Mouse (Mus musculus) mature B cell (primary cell): Measurements from ENCODE around the gene Tmem189.

ENCODE experiments used
- in situ Hi-C: fragments of 300-500 bp; cut with MboI; formaldehyde crosslinking; loops from 2 replicates; pipeline ENCODE4 v1.14.3; 2019

Gene Tmem189

DNA sequence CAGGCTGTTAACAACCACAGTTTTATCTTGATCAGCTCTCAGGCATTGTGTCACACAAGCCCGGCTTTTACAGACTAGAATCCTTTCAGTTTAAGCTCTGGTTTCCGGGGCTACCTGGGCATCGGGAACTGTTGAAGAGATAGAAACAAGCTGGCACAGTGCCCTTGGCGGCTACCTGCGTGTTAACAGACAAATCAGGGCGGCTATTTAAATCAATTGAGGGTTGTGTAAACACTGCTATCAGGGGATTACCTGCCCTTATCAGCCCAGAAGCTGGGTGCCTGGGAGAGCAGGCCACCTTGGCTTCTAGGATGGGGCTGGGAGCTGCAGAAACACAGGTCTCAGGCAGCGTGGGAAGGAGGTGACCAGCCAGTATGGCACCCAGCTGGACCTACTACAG lies 36.9 kb downstream of the Tmem189 start:
- in situ Hi-C loops: no loop called here

GRCm38 (mm10) chr2:167651622-167652021 lies 38.0 kb downstream of the Tmem189 start:
- in situ Hi-C loops: no loop called here

DNA sequence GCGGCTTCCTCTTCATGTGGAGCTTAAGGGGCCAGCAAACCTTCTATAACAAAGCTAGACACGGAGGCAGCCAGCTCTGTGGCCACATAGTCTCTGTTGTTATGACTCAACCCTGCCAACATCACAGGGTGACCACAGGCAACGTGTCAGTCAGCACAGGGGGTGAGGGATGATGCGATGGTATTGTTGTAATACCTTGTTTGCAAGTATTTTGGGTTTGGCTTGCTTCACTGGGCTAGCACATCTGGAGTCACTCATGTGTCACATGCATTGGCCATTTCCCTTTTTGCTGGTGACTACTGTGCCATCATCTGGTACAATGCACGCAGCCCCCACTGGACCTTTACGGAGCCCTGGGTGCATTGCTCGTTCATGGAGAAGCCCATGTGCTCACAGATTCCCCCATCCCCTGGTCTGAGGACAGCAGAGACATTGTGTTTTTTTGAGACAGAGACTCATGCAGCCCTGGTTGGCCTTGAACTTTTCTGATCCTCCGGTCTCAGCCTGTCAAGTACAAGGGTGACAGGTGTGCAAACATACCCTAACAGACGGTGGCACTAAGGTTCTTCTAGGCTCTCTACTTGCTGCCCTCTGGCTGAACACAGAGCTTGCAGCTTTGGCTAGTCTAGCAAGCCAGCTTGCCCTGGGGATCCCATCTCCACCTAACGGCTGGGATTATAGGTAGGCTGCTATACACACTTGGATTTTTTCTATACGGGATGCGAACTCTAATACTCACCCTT lies 40.2 kb downstream of the Tmem189 start:
- in situ Hi-C loops: no loop called here

DNA sequence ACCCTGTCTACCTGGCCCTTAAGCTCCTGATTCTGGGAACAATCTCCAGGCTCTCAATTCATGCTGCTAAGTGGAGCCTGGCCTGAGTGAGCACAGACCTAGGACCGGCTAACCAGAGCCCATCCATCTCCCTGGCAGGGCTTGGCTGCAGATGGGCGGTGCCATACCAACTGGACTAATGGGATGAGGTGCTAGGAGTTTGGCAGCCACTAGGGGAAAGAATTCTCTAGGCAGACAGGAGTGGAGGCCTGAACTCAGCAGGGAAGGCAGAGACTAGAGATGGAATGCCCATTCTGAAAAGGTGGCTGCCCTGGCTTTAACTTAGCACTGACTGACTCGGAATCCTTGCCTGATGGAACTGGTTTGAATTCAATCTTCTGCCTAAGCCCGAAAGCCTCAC lies 43.2 kb downstream of the Tmem189 start:
- in situ Hi-C loops: no loop called here

DNA sequence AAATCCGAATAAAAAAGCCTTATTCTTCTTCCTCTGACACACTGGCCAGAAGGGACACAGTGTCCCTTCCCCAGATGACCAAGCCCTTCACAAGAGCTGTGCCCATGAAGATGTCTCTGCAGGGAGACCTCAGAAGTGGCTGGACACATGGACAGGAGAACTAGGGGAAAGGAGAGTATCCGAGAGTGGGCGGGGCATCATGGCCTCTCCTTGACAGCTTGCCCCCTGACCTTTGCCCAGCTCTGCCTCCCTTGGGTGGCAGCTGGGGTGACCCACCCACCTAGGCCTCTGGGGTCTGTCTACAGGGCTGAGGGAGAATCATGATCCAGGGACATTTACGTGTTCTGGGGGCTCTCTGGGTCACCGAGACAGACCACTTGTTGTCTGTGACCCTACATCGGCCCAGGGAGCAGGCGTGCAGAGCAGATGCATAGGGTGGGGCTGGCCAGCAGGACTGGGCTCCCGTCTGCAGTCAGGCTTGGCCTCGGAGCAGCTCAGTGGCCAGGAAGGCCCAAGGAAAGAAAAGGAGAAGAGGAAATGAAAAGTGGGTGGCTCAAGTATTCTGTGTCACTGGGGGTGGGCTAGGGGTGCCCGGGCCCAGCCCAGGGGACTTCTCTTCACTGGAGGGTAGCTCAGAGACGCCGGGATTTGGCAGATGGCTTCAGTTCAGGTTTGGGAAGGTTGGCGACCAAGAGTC lies 46.1 kb downstream of the Tmem189 start:
- in situ Hi-C loops: loop anchor here (5.0 kb wide), 1 partner anchor 34 kb away; no protein-coding TSS in a partner anchor

DNA sequence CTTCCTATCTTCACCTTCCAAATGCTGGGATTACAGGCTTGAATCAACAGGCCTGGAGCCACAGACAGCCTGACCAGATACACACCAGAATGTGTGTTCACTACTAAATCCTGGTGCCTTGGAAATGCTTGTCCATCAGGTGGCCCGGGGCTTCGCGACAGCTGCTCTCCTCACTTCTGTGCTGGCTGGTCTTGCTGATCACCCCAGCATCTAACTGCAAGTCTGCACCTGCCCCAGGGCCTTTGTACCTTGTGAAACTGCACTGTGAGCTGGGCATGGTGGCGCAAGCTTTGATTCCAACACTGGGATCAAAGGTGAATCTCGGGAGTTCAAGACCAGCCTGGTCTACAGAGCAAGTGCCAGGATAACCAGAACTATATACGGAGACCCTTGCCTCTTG lies 47.5 kb downstream of the Tmem189 start:
- in situ Hi-C loops: loop anchor here (5.0 kb wide), 1 partner anchor 35 kb away; no protein-coding TSS in a partner anchor

DNA sequence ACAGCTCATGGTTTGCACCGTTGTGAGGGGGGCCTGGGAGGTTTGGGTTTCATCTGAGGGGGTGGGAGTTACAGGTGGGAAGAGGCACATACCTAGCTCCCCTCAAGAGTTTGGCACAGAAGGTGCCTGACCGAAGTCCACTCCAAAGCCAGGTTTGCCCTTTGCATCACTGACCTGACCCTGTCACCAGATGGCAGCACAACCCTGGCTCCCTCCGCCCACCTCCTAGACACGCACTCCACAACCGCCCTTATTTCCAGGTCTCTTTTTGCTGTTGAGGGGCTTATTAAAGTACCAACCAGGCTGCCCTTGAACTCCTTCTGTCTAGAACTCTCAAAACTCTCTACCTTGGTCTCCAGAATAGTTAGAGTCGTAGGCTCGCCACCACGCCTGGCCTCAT lies 48.3 kb downstream of the Tmem189 start:
- in situ Hi-C loops: loop anchor here (5.0 kb wide), 1 partner anchor 36 kb away; no protein-coding TSS in a partner anchor

- in situ Hi-C loops: loop anchor here (5.0 kb wide), 1 partner anchor 37 kb away; no protein-coding TSS in a partner anchor
Measured at GRCm38 (mm10) chr2:167640279-167640678, 49.3 kb downstream of the Tmem189 start.

GRCm38 (mm10) chr2:167634865-167635512 lies 54.6 kb downstream of the Tmem189 start:
- in situ Hi-C loops: no loop called here

DNA sequence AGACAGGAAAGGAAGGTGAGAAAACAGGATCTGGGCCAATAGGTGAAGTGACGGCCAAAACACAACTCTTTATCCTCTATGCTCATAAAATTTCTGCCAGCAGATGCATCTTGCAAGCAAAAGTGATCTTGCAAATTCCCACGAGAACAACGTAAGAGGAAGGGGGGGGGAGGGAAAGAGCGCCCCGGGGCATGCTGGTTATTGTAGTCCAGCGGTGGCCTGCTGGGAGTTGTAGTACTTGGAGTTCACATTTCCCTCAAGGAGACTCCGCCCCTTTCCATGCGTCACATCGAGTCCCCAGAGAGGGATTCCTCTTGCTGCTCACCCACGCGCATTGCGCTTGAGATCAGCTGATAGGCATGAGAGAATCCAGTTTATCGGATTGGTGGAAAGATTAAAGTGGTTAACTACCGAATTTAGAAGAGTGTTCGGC lies 55.3 kb downstream of the Tmem189 start:
- in situ Hi-C loops: no loop called here

- in situ Hi-C loops: no loop called here
Measured at GRCm38 (mm10) chr2:167633537-167633872, 56.1 kb downstream of the Tmem189 start.

GRCm38 (mm10) chr2:167632731-167633536 lies 56.7 kb downstream of the Tmem189 start:
- in situ Hi-C loops: no loop called here

DNA sequence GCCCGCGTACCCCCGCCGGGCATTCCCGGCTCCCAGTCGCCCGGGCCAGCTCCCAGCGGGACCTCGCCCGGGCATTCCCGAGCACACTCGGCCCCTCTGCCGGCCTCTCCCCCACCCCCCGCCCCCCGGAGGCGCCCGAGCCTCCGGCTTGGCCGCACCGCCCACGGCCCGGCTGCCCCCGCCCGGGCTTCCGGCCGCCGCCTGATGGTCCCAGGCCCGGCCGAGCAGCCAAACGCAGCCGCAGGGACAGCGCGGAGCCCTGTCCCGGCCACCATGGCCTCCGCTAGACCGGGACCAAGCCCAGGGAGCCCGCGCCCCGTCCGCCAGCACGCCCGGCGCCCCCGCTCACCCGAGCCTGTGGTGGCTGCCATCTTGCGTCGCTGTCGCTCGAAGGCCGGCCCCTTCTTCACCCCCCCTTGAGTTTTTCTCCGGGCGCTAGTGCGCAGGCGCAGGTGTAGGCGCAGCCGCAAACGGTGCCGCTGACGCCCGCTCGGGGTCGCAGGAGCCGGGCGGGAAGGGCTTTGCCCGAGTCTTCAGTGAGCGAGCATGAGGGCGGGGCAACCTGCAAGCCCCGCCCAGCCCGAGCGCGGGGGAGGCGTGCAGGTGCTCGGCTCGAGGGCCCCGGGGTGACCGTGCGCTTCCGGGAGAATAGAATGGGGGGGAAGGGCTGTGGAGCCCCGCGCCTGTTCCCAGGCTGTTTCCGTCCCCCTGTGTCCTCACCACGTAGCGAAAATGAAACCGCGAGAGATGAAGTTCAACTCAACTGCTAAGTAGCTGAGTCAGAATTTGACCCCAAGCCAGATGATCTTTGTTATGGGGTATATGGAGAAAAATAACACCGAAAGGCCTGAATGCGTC lies 57.8 kb downstream of the Tmem189 start, which contains the start of gene Ube2v1:
Gene Ube2v1, minus strand, starts transcription at position 505 of the 858 bp plus-strand sequence.
- in situ Hi-C loops: no loop called here

- in situ Hi-C loops: no loop called here
Measured at GRCm38 (mm10) chr2:167631181-167631590, 58.4 kb downstream of the Tmem189 start.

DNA sequence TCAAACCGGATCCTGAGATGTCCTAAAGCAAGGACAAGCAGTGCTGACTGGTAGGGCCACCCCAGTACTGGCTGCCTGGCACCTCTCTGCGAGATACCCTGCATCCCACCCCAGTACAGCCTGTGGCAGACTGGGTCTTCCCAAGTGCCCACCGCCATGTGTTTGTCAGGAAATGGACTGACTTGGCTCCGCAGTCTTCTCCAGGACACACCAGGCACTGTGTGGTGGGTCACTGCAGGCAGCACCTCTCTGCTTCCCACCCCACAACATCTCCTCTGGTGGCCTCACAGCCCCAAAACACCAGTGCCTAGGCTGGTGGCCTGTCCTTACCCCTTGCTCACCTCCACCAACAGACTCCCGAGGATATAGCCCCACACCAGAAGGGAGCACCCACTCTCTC lies 59.2 kb downstream of the Tmem189 start:
- in situ Hi-C loops: no loop called here

- in situ Hi-C loops: no loop called here
Measured at GRCm38 (mm10) chr2:167629665-167630209, 59.9 kb downstream of the Tmem189 start.

DNA sequence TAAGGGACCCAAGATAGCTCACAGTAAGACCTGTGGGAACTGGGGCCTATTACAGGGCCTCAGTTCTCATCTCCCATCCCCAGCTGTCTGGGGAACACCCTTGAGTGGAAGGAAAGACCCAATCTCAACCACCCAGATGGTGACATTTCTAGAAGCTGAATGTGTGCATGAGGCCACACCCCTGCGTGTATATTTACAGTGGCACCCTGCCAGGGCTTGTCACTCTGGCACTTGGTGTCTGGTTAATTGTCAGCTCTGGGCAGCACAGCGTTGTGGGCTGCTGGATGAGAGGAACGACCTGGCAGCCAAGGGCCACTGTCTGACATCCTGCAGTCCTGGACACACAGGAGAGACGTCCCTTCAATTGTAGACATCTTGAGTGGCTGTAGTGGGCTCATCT lies 60.8 kb downstream of the Tmem189 start:
- in situ Hi-C loops: no loop called here

GRCm38 (mm10) chr2:167627019-167627418 lies 62.6 kb downstream of the Tmem189 start:
- in situ Hi-C loops: no loop called here

GRCm38 (mm10) chr2:167625670-167626069 lies 64.0 kb downstream of the Tmem189 start:
- in situ Hi-C loops: no loop called here

DNA sequence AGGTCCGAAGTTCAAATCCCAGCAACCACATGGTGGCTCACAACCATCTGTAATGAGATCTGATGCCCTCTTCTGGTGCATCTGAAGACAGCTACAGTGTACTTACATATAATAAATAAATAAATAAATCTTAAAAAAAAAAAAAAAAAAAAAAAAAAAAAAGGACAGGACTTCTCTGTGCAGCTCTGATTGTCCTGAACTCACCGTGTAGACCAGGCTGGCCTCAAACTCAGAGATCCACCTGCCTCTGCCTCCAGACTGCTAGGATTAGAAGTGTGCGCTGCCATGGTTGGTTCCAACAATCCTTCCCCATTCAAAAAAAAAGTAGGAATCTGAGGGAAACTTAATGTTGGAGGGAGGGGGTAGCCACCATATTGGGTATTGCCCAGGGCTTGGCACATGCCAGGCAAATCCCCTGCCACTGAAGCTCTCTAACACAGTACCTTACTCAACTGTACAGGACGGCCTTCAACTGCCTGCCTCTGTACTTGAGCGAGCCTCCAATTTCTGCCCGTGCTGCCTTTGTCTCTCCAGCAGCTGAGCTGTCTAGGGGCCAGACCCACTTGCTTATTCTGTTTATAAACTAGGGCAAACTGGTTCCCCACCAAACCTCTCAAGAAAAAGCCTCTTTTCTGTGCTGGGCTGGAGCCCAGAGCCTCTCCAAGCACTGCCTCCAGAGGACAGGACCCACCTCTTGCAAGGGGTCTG lies 65.1 kb downstream of the Tmem189 start:
- in situ Hi-C loops: no loop called here
